In genomic region chr8:121315569-121315968, GRCm38 (mm10) we compare ENCODE assay signal across 18 mouse cellular contexts.
DNase-seq lines count a peak whose midpoint lies in the region; ATAC-seq lines count a peak whose summit lies in the region.
"Had no signal": no experiment of that assay in that cellular context is flagged by ENCODE, and none has a peak within 500 bp of the region (broad histone marks: within the 10 kb centered on the region; RNA-seq: fewer than 3 reads in every experiment).

No protein-coding gene starts in this region.

- H3K36me3 ChIP-seq in heart, embryonic 10.5 days = no peaks in the 10 kb centered on the region
- no peaks in the 10 kb centered on the region for H3K36me3 ChIP-seq in hindbrain, embryonic 10.5 days
- H3K36me3 ChIP-seq in hindbrain, embryonic 13.5 days = no peaks in the 10 kb centered on the region
- no peaks in the 10 kb centered on the region for H3K36me3 ChIP-seq in lung, embryonic 15.5 days
- H3K36me3 ChIP-seq in liver, embryonic 13.5 days = no peaks in the 10 kb centered on the region
- H3K36me3 ChIP-seq: forebrain, embryonic 15.5 days; limb, embryonic 12.5 days had no signal

- intact Hi-C loops in heart, postnatal 14 days (cut with DNase I) = no loop called here

- no peak overlapping the region for H3K4me2 ChIP-seq in hindbrain, embryonic 13.5 days
- no peak overlapping the region for H3K4me2 ChIP-seq in lung, embryonic 15.5 days
- H3K4me2 ChIP-seq in liver, embryonic 13.5 days = no peak overlapping the region
- H3K4me2 ChIP-seq: forebrain, embryonic 15.5 days; limb, embryonic 12.5 days had no signal

- WGBS in heart, embryonic 10.5 days = 7% methylated on average over 3 of the region's 3 CpGs
- WGBS in hindbrain, embryonic 10.5 days = 61% methylated on average over 3 of the region's 3 CpGs
- 62% methylated on average over 3 of the region's 3 CpGs for WGBS in hindbrain, embryonic 13.5 days
- 29% methylated on average over 3 of the region's 3 CpGs for WGBS in lung, embryonic 15.5 days
- 12% methylated on average over 3 of the region's 3 CpGs for WGBS in liver, embryonic 13.5 days (ENCODE audit: insufficient replicate concordance)

- no peak overlapping the region for H3K4me3 ChIP-seq in heart, embryonic 10.5 days
- H3K4me3 ChIP-seq in hindbrain, embryonic 10.5 days = no peak overlapping the region
- no peak overlapping the region for H3K4me3 ChIP-seq in hindbrain, embryonic 13.5 days
- no peak overlapping the region for H3K4me3 ChIP-seq in lung, embryonic 15.5 days
- H3K4me3 ChIP-seq in liver, embryonic 13.5 days (replicated peaks) = no peak overlapping the region
- H3K4me3 ChIP-seq: forebrain, embryonic 15.5 days; limb, embryonic 12.5 days had no signal

- no peaks in the 10 kb centered on the region for H3K9me3 ChIP-seq in heart, embryonic 10.5 days
- no peaks in the 10 kb centered on the region for H3K9me3 ChIP-seq in hindbrain, embryonic 10.5 days
- H3K9me3 ChIP-seq in hindbrain, embryonic 13.5 days = no peaks in the 10 kb centered on the region
- no peaks in the 10 kb centered on the region for H3K9me3 ChIP-seq in lung, embryonic 15.5 days
- H3K9me3 ChIP-seq in liver, embryonic 13.5 days (replicated peaks) = no peaks in the 10 kb centered on the region
- H3K9me3 ChIP-seq: forebrain, embryonic 15.5 days; limb, embryonic 12.5 days had no signal

- DNase-seq in heart, embryonic 10.5 days (ENCODE audit: low spot score) = peak; percentile 89
- DNase-seq in heart, postnatal 14 days = no peak
- no peak for DNase-seq in hindbrain, embryonic 10.5 days (ENCODE audit: low spot score)
- no peak for DNase-seq in lung, postnatal 4 days
- DNase-seq in liver, embryonic 13.5 days = no peak
- DNase-seq in cerebellum, adult 8-10 months = no peak
- DNase-seq: adrenal gland, adult 2 months; cerebellum, postnatal 14 days; kidney, adult 11 months; lung, adult 18-20 months; retina, postnatal 1 day; thymus, adult 2 months had no signal

- H3K27ac ChIP-seq in heart, embryonic 10.5 days = peak overlapping the region; percentile 83
- peak overlapping the region; percentile 19 for H3K27ac ChIP-seq in hindbrain, embryonic 10.5 days
- H3K27ac ChIP-seq in hindbrain, embryonic 13.5 days = no peak overlapping the region
- 0 out of 2 replicates have a peak overlapping the region, but pooled peaks have one; percentile 15 for H3K27ac ChIP-seq in lung, embryonic 15.5 days
- H3K27ac ChIP-seq in liver, embryonic 13.5 days = no peak overlapping the region; the same call in 1 of the 2 replicates
- H3K27ac ChIP-seq: forebrain, embryonic 15.5 days; limb, embryonic 12.5 days had no signal

- no peak overlapping the region for H3K9ac ChIP-seq in hindbrain, embryonic 13.5 days
- H3K9ac ChIP-seq in lung, embryonic 15.5 days = 0 out of 2 replicates have a peak overlapping the region, but pooled peaks have one; percentile 30
- no peak overlapping the region for H3K9ac ChIP-seq in liver, embryonic 13.5 days
- H3K9ac ChIP-seq: forebrain, embryonic 15.5 days; limb, embryonic 12.5 days had no signal

- no peaks in the 10 kb centered on the region for H3K27me3 ChIP-seq in heart, embryonic 10.5 days (ENCODE audit: insufficient read depth, poor library complexity, severe bottlenecking)
- peaks cover 28% of the 10 kb centered on the region; the same call in 1 of the 2 replicates for H3K27me3 ChIP-seq in hindbrain, embryonic 10.5 days (ENCODE audit: insufficient read depth, poor library complexity, severe bottlenecking)
- H3K27me3 ChIP-seq in hindbrain, embryonic 13.5 days = 0 out of 2 replicates have a peak, but pooled peaks cover 11% of the 10 kb centered on the region
- H3K27me3 ChIP-seq in lung, embryonic 15.5 days = no peaks in the 10 kb centered on the region
- peaks cover 37% of the 10 kb centered on the region for H3K27me3 ChIP-seq in liver, embryonic 13.5 days
- H3K27me3 ChIP-seq: forebrain, embryonic 15.5 days had no signal

- no peak for ATAC-seq in hindbrain, embryonic 13.5 days (ENCODE audit: low FRiP score)
- ATAC-seq in lung, embryonic 15.5 days (ENCODE audit: borderline replicate concordance, extremely low read depth, low FRiP score, low TSS enrichment) = no peak
- ATAC-seq in liver, embryonic 13.5 days (ENCODE audit: low read depth) = peak; percentile 17; the same call in 1 of the 2 replicates
- ATAC-seq: forebrain, embryonic 15.5 days; hindbrain, embryonic 16.5 days; midbrain, embryonic 16.5 days had no signal

- peaks cover 84% of the 10 kb centered on the region for H3K4me1 ChIP-seq in heart, embryonic 10.5 days
- peaks cover 40% of the 10 kb centered on the region for H3K4me1 ChIP-seq in hindbrain, embryonic 10.5 days (replicated peaks)
- H3K4me1 ChIP-seq in hindbrain, embryonic 13.5 days (replicated peaks) = peaks cover 8% of the 10 kb centered on the region
- peaks cover 21% of the 10 kb centered on the region for H3K4me1 ChIP-seq in lung, embryonic 15.5 days
- H3K4me1 ChIP-seq in liver, embryonic 13.5 days (replicated peaks) = peaks cover 10% of the 10 kb centered on the region

Comparison
In these comparisons a context has a peak if more than half of its experiments do, and no peak if none do; other contexts are left out.
1. H3K27ac ChIP-seq: peak in heart, embryonic 10.5 days (single experiment), hindbrain, embryonic 10.5 days (single experiment) and lung, embryonic 15.5 days (single experiment); none in hindbrain, embryonic 13.5 days (single experiment) and liver, embryonic 13.5 days (single experiment).